Mouse (Mus musculus) neural tube, embryonic 11.5 days (tissue): ENCODE data around the gene Sart3. TPM values are rescaled to one million over a fixed set of nuclear protein-coding genes. Genes with fewer than 3 reads are reported as not detected.

Source experiments
- polyA plus RNA-seq: library from polyadenylated mRNA; unstranded; fragments of >200 nt; fragmentation: Nextera tagmentation; extraction: Ambion mirVana; gene quantifications from 2 replicates; pipeline ENCODE4 v1.2.1, GENCODE M21; 2014

Sart3 gene
- polyA plus RNA-seq, 1 experiment from 2014 or later = 59.4 TPM

Other genes starting within 250 kb of the Sart3 start
- gene Cmklr1, start 122.1 kb downstream of the Sart3 start, polyA plus RNA-seq = 1.8 and 1.9 TPM in 2 replicates
- gene 1700069L16Rik, start 47.7 kb downstream of the Sart3 start, polyA plus RNA-seq = not detected in 2 replicates
- gene Ficd, start 36.7 kb downstream of the Sart3 start, polyA plus RNA-seq = 3.7 and 4.7 TPM in 2 replicates
- 101 and 107 TPM in 2 replicates for gene Iscu, start 238 bp upstream of the Sart3 start, polyA plus RNA-seq
- 29.3 and 36.5 TPM in 2 replicates for gene Tmem119, start 28.0 kb upstream of the Sart3 start, polyA plus RNA-seq
- gene Selplg, start 60.1 kb upstream of the Sart3 start, polyA plus RNA-seq = 1.7 and 2.8 TPM in 2 replicates
- 256 and 297 TPM in 2 replicates for gene Coro1c, start 136.2 kb upstream of the Sart3 start, polyA plus RNA-seq
- gene Ssh1, start 221.4 kb upstream of the Sart3 start, polyA plus RNA-seq = 23.9 and 24.5 TPM in 2 replicates
- gene Dao, start 231.2 kb upstream of the Sart3 start, polyA plus RNA-seq = not detected in 2 replicates